Mouse (Mus musculus): ENCODE data around the gene Wbp1. TPM values are rescaled to one million over a fixed set of nuclear protein-coding genes. Genes with fewer than 3 reads are reported as not detected.

The Wbp1 gene
- total and polyA plus RNA-seq, 3 experiments = 19.3 to 27.5 (median 24.1) TPM

GRCm38 (mm10) chr6:83121863-83122710 is 728 bp upstream of the Wbp1 start:
- in situ Hi-C loops (cut with MboI; ENCODE audit: low pct_ligation_motif_present, low pct_unique_long_range_greater_than_20kb, low sequenced_read_pairs) = no loop called here
- Histone ChIP-seq H3K4me3 (replicated peaks in 1 of 3; ENCODE audit: low read depth in 2 of 3, low read length in 2 of 3, poor library complexity in 1 of 3) (peak overlapping the region; percentile 59 to 67 (median 63)), H3K79me2 (replicated peaks; ENCODE audit: control insufficient read depth, extremely low read depth, insufficient read depth, poor library complexity, severe bottlenecking) (no peaks in the 10 kb centered on the region), H3K4me2 (ENCODE audit: insufficient read depth, low read depth, poor library complexity, severe bottlenecking) (peak overlapping the region; percentile 81), H3K27me3 (replicated peaks) (no peaks in the 10 kb centered on the region), H3K27ac (ENCODE audit: insufficient read depth, low read depth) (0 out of 2 replicates have a peak overlapping the region, but pooled peaks have one; percentile 5), H3K36me3 (replicated peaks in 1 of 2; ENCODE audit: control insufficient read depth in 1 of 2, insufficient read depth in 1 of 2, low read length in 1 of 2) (peaks cover 15 to 32% of the 10 kb centered on the region in 2 experiments), H3K9ac (ENCODE audit: insufficient read depth, low read depth) (peak overlapping the region; percentile 46; the same call in 1 of the 2 replicates), H3K9me3 (replicated peaks; ENCODE audit: low read length) (no peaks in the 10 kb centered on the region), H3K4me1 (ENCODE audit: control insufficient read depth in 1 of 2, insufficient read depth in 2 of 2) (peaks cover 21 to 70% of the 10 kb centered on the region in 2 experiments)
- dilution Hi-C loops (cut with MboI; ENCODE audit: extremely low pct_ligation_motif_present, extremely low pct_unique_long_range_greater_than_20kb, low sequenced_read_pairs) = no loop called here
- DNase-seq (ENCODE audit: extremely low read depth) = no peak
- no peak for TF ChIP-seq JUND (conservative IDR thresholded peaks at IDR 0.05; ENCODE audit: low read depth, low read length)
- no peak for TF ChIP-seq ZMIZ1 (IDR thresholded peaks at IDR 0.05; ENCODE audit: low read depth, low read length)

- peaks cover 14% of the 10 kb centered on the region; the same call in 1 of the 2 replicates for H3K79me2 ChIP-seq (replicated peaks; ENCODE audit: control insufficient read depth, extremely low read depth, insufficient read depth, poor library complexity, severe bottlenecking)
- TF ChIP-seq ELF1 (IDR thresholded peaks at IDR 0.05; ENCODE audit: low read depth, low read length) = no peak
- no peak for TF ChIP-seq CHD2 (IDR thresholded peaks at IDR 0.05; ENCODE audit: low read length)
- no peak for TF ChIP-seq USF2 (conservative IDR thresholded peaks at IDR 0.05; ENCODE audit: low read depth, low read length)
- no peak for TF ChIP-seq E2F4 (IDR thresholded peaks at IDR 0.05; ENCODE audit: insufficient replicate concordance, low read depth, low read length)
- TF ChIP-seq TCF12 (IDR thresholded peaks at IDR 0.05; ENCODE audit: low read depth, low read length) = no peak
- DNase-seq (ENCODE audit: extremely low read depth) = no peak
- peaks cover 27 to 75% of the 10 kb centered on the region in 2 experiments for H3K4me1 ChIP-seq (ENCODE audit: control insufficient read depth in 1 of 2, insufficient read depth in 2 of 2)
- H3K27me3 ChIP-seq (replicated peaks) = no peaks in the 10 kb centered on the region
- H3K9ac ChIP-seq (ENCODE audit: insufficient read depth, low read depth) = no peak overlapping the region
- H3K4me2 ChIP-seq (ENCODE audit: insufficient read depth, low read depth, poor library complexity, severe bottlenecking) = no peak overlapping the region
- H3K36me3 ChIP-seq (replicated peaks in 1 of 2; ENCODE audit: control insufficient read depth in 1 of 2, insufficient read depth in 1 of 2, low read length in 1 of 2) = peaks cover 18 to 38% of the 10 kb centered on the region in 2 experiments
- dilution Hi-C loops (cut with MboI; ENCODE audit: extremely low pct_ligation_motif_present, extremely low pct_unique_long_range_greater_than_20kb, low sequenced_read_pairs) = no loop called here
- no peak overlapping the region for H3K27ac ChIP-seq (ENCODE audit: insufficient read depth, low read depth)
- H3K9me3 ChIP-seq (replicated peaks; ENCODE audit: low read length) = no peaks in the 10 kb centered on the region
- H3K4me3 ChIP-seq (replicated peaks in 1 of 3; ENCODE audit: low read depth in 2 of 3, low read length in 2 of 3, poor library complexity in 1 of 3) = no peak overlapping the region
- in situ Hi-C loops (cut with MboI; ENCODE audit: low pct_ligation_motif_present, low pct_unique_long_range_greater_than_20kb, low sequenced_read_pairs) = loop anchor here (5.0 kb wide), 1 partner anchor 38 kb away; the partner anchor contains the start of genes 1700003E16Rik and Wdr54
Measured at GRCm38 (mm10) chr6:83119734-83120051, 1.7 kb downstream of the Wbp1 start.

- H3K4me1 ChIP-seq (ENCODE audit: control insufficient read depth in 1 of 2, insufficient read depth in 2 of 2) = peaks cover 29 to 77% of the 10 kb centered on the region in 2 experiments
- in situ Hi-C loops (cut with MboI; ENCODE audit: low pct_ligation_motif_present, low pct_unique_long_range_greater_than_20kb, low sequenced_read_pairs) = loop anchor here (5.0 kb wide), 1 partner anchor 38 kb away; the partner anchor contains the start of genes 1700003E16Rik and Wdr54
- peaks cover 20% of the 10 kb centered on the region for H3K79me2 ChIP-seq (replicated peaks; ENCODE audit: control insufficient read depth, extremely low read depth, insufficient read depth, poor library complexity, severe bottlenecking)
- dilution Hi-C loops (cut with MboI; ENCODE audit: extremely low pct_ligation_motif_present, extremely low pct_unique_long_range_greater_than_20kb, low sequenced_read_pairs) = no loop called here
- peak; percentile 65 for DNase-seq (ENCODE audit: extremely low read depth)
- no peaks in the 10 kb centered on the region for H3K27me3 ChIP-seq (replicated peaks)
- TF ChIP-seq POLR2A (IDR thresholded peaks at IDR 0.05; ENCODE audit: low read depth, low read length) (0 out of 2 replicates have a peak, but pooled peaks have one; percentile 18), CTCF (conservative IDR thresholded peaks at IDR 0.05 in 1 of 2, IDR thresholded peaks at IDR 0.05 in 1 of 2; ENCODE audit: low read depth in 2 of 2, low read length in 2 of 2) (no peak), CHD1 (IDR thresholded peaks at IDR 0.05; ENCODE audit: low read depth, low read length) (no peak), HCFC1 (IDR thresholded peaks at IDR 0.05; ENCODE audit: low read depth, low read length) (no peak), POLR2AphosphoS2 (IDR thresholded peaks at IDR 0.05; ENCODE audit: low read depth, low read length) (peak; percentile 65; the same call in 1 of the 2 replicates), JUN (IDR thresholded peaks at IDR 0.05; ENCODE audit: insufficient read depth, low read depth, low read length) (no peak), GABPA (IDR thresholded peaks at IDR 0.05; ENCODE audit: insufficient replicate concordance, low read depth, low read length) (no peak)
- no peak overlapping the region for H3K27ac ChIP-seq (ENCODE audit: insufficient read depth, low read depth)
- no peak overlapping the region for H3K4me2 ChIP-seq (ENCODE audit: insufficient read depth, low read depth, poor library complexity, severe bottlenecking)
- H3K9ac ChIP-seq (ENCODE audit: insufficient read depth, low read depth) = no peak overlapping the region
- no peak overlapping the region for H3K4me3 ChIP-seq (replicated peaks in 1 of 3; ENCODE audit: low read depth in 2 of 3, low read length in 2 of 3, poor library complexity in 1 of 3)
- peaks cover 18 to 38% of the 10 kb centered on the region in 2 experiments for H3K36me3 ChIP-seq (replicated peaks in 1 of 2; ENCODE audit: control insufficient read depth in 1 of 2, insufficient read depth in 1 of 2, low read length in 1 of 2)
- no peaks in the 10 kb centered on the region for H3K9me3 ChIP-seq (replicated peaks; ENCODE audit: low read length)
Measured at GRCm38 (mm10) chr6:83118825-83119733, 2.3 kb downstream of the Wbp1 start.
